Comparison of ENCODE assay signal across 8 mouse cellular contexts in the genomic region with DNA sequence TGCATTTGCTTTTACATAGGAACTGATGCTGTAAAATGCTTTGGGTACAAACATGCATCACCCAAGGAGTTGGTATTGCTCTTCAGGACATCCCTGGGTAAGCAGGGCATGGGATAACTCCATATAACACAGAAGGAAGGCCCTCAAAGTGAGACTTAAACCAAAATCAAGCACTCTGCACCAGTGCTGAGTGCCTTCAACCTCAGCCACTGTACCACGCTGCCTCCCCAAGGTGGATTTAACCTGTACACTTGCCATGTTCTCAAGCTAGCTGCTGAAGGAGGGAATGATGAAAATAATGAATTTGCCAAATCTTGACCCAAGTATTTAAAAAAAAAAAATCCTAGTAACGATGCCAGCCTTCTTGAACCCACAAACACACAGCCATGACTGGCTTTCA. TPM values are rescaled to one million over a fixed set of nuclear protein-coding genes. Genes with fewer than 3 reads are reported as not detected.
A peak's percentile ranks its signal among the peaks of the same experiment; 100 is the strongest.
DNase-seq lines count a peak whose midpoint lies in the region; ATAC-seq lines count a peak whose summit lies in the region.

No protein-coding gene starts in this region.

- H3K9ac ChIP-seq in embryonic facial prominence, embryonic 13.5 days, result peak overlapping the region; percentile 83
- H3K9ac ChIP-seq in limb, embryonic 15.5 days, result no peak overlapping the region
- H3K9ac ChIP-seq in stomach, embryonic 16.5 days (ENCODE audit: low read length), result peak overlapping the region; percentile 87

- no peaks in the 10 kb centered on the region; the same call in 1 of the 2 replicates for H3K36me3 ChIP-seq in embryonic facial prominence, embryonic 13.5 days
- H3K36me3 ChIP-seq in limb, embryonic 15.5 days, result no peaks in the 10 kb centered on the region
- H3K36me3 ChIP-seq in stomach, embryonic 16.5 days (ENCODE audit: control insufficient read depth, insufficient read depth, low read length), result no peaks in the 10 kb centered on the region

- H3K4me3 ChIP-seq in embryonic facial prominence, embryonic 13.5 days, result peak overlapping the region; percentile 78
- peak overlapping the region; percentile 82 for H3K4me3 ChIP-seq in limb, embryonic 15.5 days
- peak overlapping the region; percentile 77 for H3K4me3 ChIP-seq in stomach, embryonic 16.5 days (replicated peaks; ENCODE audit: low read length)

- DNase-seq in cerebellum, postnatal 14 days, result peak; percentile 18 to 48
- DNase-seq in cerebellum, adult 11-12 months, result no peak
- DNase-seq in 3T3-L1 (ENCODE audit: low read depth, low spot score), result peak; percentile 61
- no peak for DNase-seq in ovary, adult 18-20 months (ENCODE audit: low spot score)

- H3K27me3 ChIP-seq in embryonic facial prominence, embryonic 13.5 days, result no peaks in the 10 kb centered on the region
- H3K27me3 ChIP-seq in limb, embryonic 15.5 days, result no peaks in the 10 kb centered on the region
- H3K27me3 ChIP-seq in stomach, embryonic 16.5 days (ENCODE audit: control insufficient read depth, insufficient read depth, low read length), result no peaks in the 10 kb centered on the region

- WGBS in embryonic facial prominence, embryonic 13.5 days, result 51% methylated on average over 2 of the region's 2 CpGs
- 41% methylated on average over 2 of the region's 2 CpGs for WGBS in limb, embryonic 15.5 days
- 54% methylated on average over 2 of the region's 2 CpGs for WGBS in stomach, embryonic 16.5 days

- H3K9me3 ChIP-seq in embryonic facial prominence, embryonic 13.5 days, result no peaks in the 10 kb centered on the region
- no peaks in the 10 kb centered on the region for H3K9me3 ChIP-seq in limb, embryonic 15.5 days
- 0 out of 2 replicates have a peak, but pooled peaks cover 3% of the 10 kb centered on the region for H3K9me3 ChIP-seq in stomach, embryonic 16.5 days (replicated peaks; ENCODE audit: control insufficient read depth, low read length)

- H3K4me1 ChIP-seq in embryonic facial prominence, embryonic 13.5 days, result peaks cover 22% of the 10 kb centered on the region
- H3K4me1 ChIP-seq in limb, embryonic 15.5 days, result peaks cover 13% of the 10 kb centered on the region
- peaks cover 10% of the 10 kb centered on the region; the same call in 1 of the 2 replicates for H3K4me1 ChIP-seq in stomach, embryonic 16.5 days (ENCODE audit: control insufficient read depth, insufficient read depth, low read length)

- no peak for ATAC-seq in embryonic facial prominence, embryonic 13.5 days (ENCODE audit: insufficient number of reproducible peaks, insufficient read depth, low FRiP score, low TSS enrichment, low read depth)
- no peak for ATAC-seq in limb, embryonic 15.5 days (ENCODE audit: insufficient number of reproducible peaks, low FRiP score, low TSS enrichment, low read depth)
- ATAC-seq in stomach, embryonic 16.5 days (ENCODE audit: insufficient read depth, low FRiP score), result no peak
- no peak for ATAC-seq in activated CD4-positive, CD25-positive, alpha-beta regulatory T cell, adult 4 months

- peak overlapping the region; percentile 60 for H3K4me2 ChIP-seq in embryonic facial prominence, embryonic 13.5 days
- peak overlapping the region; percentile 66 for H3K4me2 ChIP-seq in limb, embryonic 15.5 days
- H3K4me2 ChIP-seq in stomach, embryonic 16.5 days (ENCODE audit: low read depth, low read length), result peak overlapping the region; percentile 83

- H3K27ac ChIP-seq in embryonic facial prominence, embryonic 13.5 days, result no peak overlapping the region
- H3K27ac ChIP-seq in limb, embryonic 15.5 days, result no peak overlapping the region
- no peak overlapping the region for H3K27ac ChIP-seq in stomach, embryonic 16.5 days (ENCODE audit: low read length)

RNA-seq across cellular contexts. Expression of a gene that starts 1.3 kb away (rescaled TPM):
- 11.7 and 15.0 TPM in 2 replicates for polyA plus RNA-seq in embryonic facial prominence, embryonic 13.5 days (2015; fragmentation: Nextera tagmentation; extraction: Ambion mirVana)
- 10.9 and 12.0 TPM in 2 replicates for polyA plus RNA-seq in limb, embryonic 15.5 days (2015; fragmentation: Nextera tagmentation; extraction: Ambion mirVana)
- polyA plus RNA-seq in stomach, embryonic 16.5 days (2015; fragmentation: Nextera tagmentation; extraction: Ambion mirVana), result 6.4 TPM in 2 replicates
- 1 to 10 TPM; 4.5 to 9.2 TPM for polyA plus RNA-seq in activated CD4-positive, CD25-positive, alpha-beta regulatory T cell, adult 4 months (2017; shearing (Covaris generic))

Comparison
In these comparisons a context has a peak if more than half of its experiments do, and no peak if none do; other contexts are left out.
1. DNase-seq: peak in cerebellum, postnatal 14 days (2 of 2) and 3T3-L1 (single experiment); none in cerebellum, adult 11-12 months (single experiment) and ovary, adult 18-20 months (single experiment).
2. Peak in every context shown above with its lines, with median percentiles within 50 percentile points of each other: H3K4me2 ChIP-seq and H3K4me3 ChIP-seq.